Mouse (Mus musculus): ENCODE data around the gene Gm21616.
"Not testable (repeated sequence)": the region's sequence is repeated elsewhere in the genome, so short reads cannot be mapped to it uniquely, and the experiment has no call there.

Gm21616 gene

GRCm38 (mm10) chrX:125435242-125435641, at the start of gene Gm21616:
TSS of gene Gm21616 (plus strand) at chrX:125435542.
- not testable (repeated sequence) for DNase-seq

All from lung, postnatal 4 days (tissue).